Mouse (Mus musculus): Measurements from ENCODE around the gene Olfr299. TPM values are rescaled to one million over a fixed set of nuclear protein-coding genes. Genes with fewer than 3 reads are reported as not detected.

Olfr299 gene
- polyA plus RNA-seq (2017; shearing (Covaris generic)): not detected

DNA sequence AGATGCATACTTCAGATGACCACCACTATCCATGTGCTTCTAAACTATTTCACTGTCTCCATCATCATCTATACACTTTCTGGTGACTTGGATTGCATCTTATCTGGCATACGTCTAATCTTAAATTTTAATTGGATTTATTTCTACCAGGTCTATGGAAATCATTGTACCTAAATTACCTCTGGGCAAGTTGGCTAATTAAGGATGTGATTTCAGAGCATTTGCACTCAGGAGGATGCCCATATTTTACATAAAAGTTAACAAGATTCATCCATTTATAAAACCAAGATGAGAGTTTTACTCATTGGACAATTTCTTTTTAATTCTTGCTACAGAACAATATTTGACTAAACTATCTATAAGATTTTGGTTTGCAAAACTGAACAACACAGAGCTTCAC, at the start of gene Olfr299:
Olfr299 (plus strand) TSS at position 301 of the 400 bp plus-strand sequence.

DNA sequence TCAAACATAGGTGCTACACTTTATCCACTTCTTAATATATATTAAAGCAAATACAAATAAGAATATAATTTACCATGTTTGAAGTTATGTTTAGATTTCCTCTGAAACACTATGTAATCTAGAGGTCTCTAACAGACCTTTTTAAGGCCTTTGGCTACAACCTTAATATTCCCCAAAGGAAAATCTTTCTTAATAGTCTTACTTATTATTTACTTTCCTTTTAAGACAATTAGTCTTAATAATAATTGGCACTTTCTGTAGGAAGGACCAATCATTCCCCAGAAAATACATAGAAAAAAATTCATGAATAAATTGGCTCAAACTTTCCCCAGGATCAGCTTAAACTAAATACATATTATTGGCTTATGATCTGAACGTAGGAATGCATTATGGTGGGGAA, 32.7 kb downstream of the Olfr299 start, which contains the start of gene Olfr298:
Olfr298 (minus strand) TSS at position 101 of the 400 bp plus-strand sequence.

Other genes starting within 250 kb of the Olfr299 start
- 0.20 TPM for gene Vmn2r76, start 213.6 kb upstream of the Olfr299 start, polyA plus RNA-seq (2017; shearing (Covaris generic))
- gene Olfr310, start 182.7 kb upstream of the Olfr299 start, polyA plus RNA-seq (2017; shearing (Covaris generic)): not detected
- gene Olfr309, start 146.2 kb upstream of the Olfr299 start, polyA plus RNA-seq (2017; shearing (Covaris generic)): not detected
- not detected for gene Olfr308, start 134.3 kb upstream of the Olfr299 start, polyA plus RNA-seq (2017; shearing (Covaris generic))
- 0.11 TPM for gene Olfr307, start 122.3 kb upstream of the Olfr299 start, polyA plus RNA-seq (2017; shearing (Covaris generic))
- not detected for gene Olfr305, start 93.0 kb upstream of the Olfr299 start, polyA plus RNA-seq (2017; shearing (Covaris generic))
- not detected for gene Olfr304, start 73.3 kb upstream of the Olfr299 start, polyA plus RNA-seq (2017; shearing (Covaris generic))
- gene Olfr303, start 62.1 kb upstream of the Olfr299 start, polyA plus RNA-seq (2017; shearing (Covaris generic)): not detected
- gene Olfr301, start 56.1 kb upstream of the Olfr299 start, polyA plus RNA-seq (2017; shearing (Covaris generic)): not detected
- gene Olfr298, start 32.6 kb downstream of the Olfr299 start, polyA plus RNA-seq (2017; shearing (Covaris generic)): not detected
- not detected for gene Olfr297, start 60.0 kb downstream of the Olfr299 start, polyA plus RNA-seq (2017; shearing (Covaris generic))
- not detected for gene Olfr295, start 123.9 kb downstream of the Olfr299 start, polyA plus RNA-seq (2017; shearing (Covaris generic))
- gene Olfr294, start 156.7 kb downstream of the Olfr299 start, polyA plus RNA-seq (2017; shearing (Covaris generic)): not detected
- not detected for gene Olfr293, start 189.1 kb downstream of the Olfr299 start, polyA plus RNA-seq (2017; shearing (Covaris generic))
- not detected for gene Olfr292, start 228.4 kb downstream of the Olfr299 start, polyA plus RNA-seq (2017; shearing (Covaris generic))